Mouse (Mus musculus) megakaryocyte, embryonic 14.5 days (primary cell): ENCODE data around the gene Nqo1. TPM values are rescaled to one million over a fixed set of nuclear protein-coding genes. Genes with fewer than 3 reads are reported as not detected.

Experiments used
- H3K27me3 ChIP-seq: replicated peaks from 2 replicates; pipeline ENCODE3; 2012; ENCODE audit warnings: inconsistent platforms
- H3K36me3 ChIP-seq: replicated peaks from 2 replicates; pipeline ENCODE3; 2012; ENCODE audit warnings: low read length, inconsistent platforms, mixed read lengths
- H3K4me1 ChIP-seq: 2 replicates; pipeline ENCODE4 v1.6.1; 2012; ENCODE audit warnings: inconsistent platforms
- H3K4me3 ChIP-seq: replicated peaks from 2 replicates; pipeline ENCODE3; 2012; ENCODE audit warnings: moderate library complexity, mild to moderate bottlenecking, inconsistent platforms
- H3K9me3 ChIP-seq: 2 replicates; pipeline ENCODE4 v1.6.1; 2012; ENCODE audit warnings: inconsistent platforms
- FLI1 ChIP-seq: IDR thresholded peaks from 2 replicates; pipeline ENCODE4 v1.6.1; 2012; ENCODE audit warnings: low read length, inconsistent platforms, mixed read lengths
- GATA1 ChIP-seq: IDR thresholded peaks from 3 replicates; pipeline ENCODE4 v1.6.1; 2012; ENCODE audit warnings: mixed read lengths, low read length, inconsistent platforms, borderline replicate concordance
- polyA plus RNA-seq: library from polyadenylated mRNA; stranded (reverse); fragments of >175 nt; gene quantifications from 2 replicates; pipeline ENCODE4 v1.2.3, GENCODE M21; 2012; ENCODE audit warnings: low replicate concordance; ENCODE audit not compliant: insufficient read depth

Nqo1 gene
- polyA plus RNA-seq, 1 experiment = 0.43 TPM

GRCm38 (mm10) chr8:107387861-107388260, 15.1 kb downstream of the Nqo1 start:
- Histone ChIP-seq H3K27me3 (peaks cover 4% of the 10 kb centered on the region), H3K36me3 (peaks cover 26% of the 10 kb centered on the region), H3K4me1 (peaks cover 57% of the 10 kb centered on the region), H3K9me3 (no peaks in the 10 kb centered on the region), H3K4me3 (no peak overlapping the region)
- TF ChIP-seq FLI1 = no peak
- no peak for TF ChIP-seq GATA1

- Histone ChIP-seq H3K9me3 (0 out of 2 replicates have a peak, but pooled peaks cover 3% of the 10 kb centered on the region), H3K4me3 (no peak overlapping the region), H3K36me3 (peaks cover 19% of the 10 kb centered on the region), H3K27me3 (peaks cover 4% of the 10 kb centered on the region), H3K4me1 (peaks cover 55% of the 10 kb centered on the region)
- no peak for TF ChIP-seq GATA1
- no peak for TF ChIP-seq FLI1
These were observed 16.4 kb downstream of the Nqo1 start for GRCm38 (mm10) chr8:107386642-107387041.

- no peak overlapping the region for H3K4me3 ChIP-seq
- H3K27me3 ChIP-seq = peaks cover 4% of the 10 kb centered on the region
- H3K9me3 ChIP-seq = 0 out of 2 replicates have a peak, but pooled peaks cover 3% of the 10 kb centered on the region
- no peak; the same call in 2 of the 3 replicates for TF ChIP-seq GATA1
- no peak for TF ChIP-seq FLI1
- peaks cover 19% of the 10 kb centered on the region for H3K36me3 ChIP-seq
- peaks cover 53% of the 10 kb centered on the region for H3K4me1 ChIP-seq
These were observed 16.8 kb downstream of the Nqo1 start for GRCm38 (mm10) chr8:107386171-107386570.

- TF ChIP-seq GATA1 (no peak), FLI1 (no peak)
- Histone ChIP-seq H3K9me3 (0 out of 2 replicates have a peak, but pooled peaks cover 6% of the 10 kb centered on the region), H3K4me1 (peaks cover 42% of the 10 kb centered on the region), H3K36me3 (peaks cover 24% of the 10 kb centered on the region), H3K4me3 (no peak overlapping the region), H3K27me3 (peaks cover 4% of the 10 kb centered on the region)
These were observed 17.9 kb downstream of the Nqo1 start for GRCm38 (mm10) chr8:107385063-107385462.

GRCm38 (mm10) chr8:107384651-107385050, 18.4 kb downstream of the Nqo1 start:
- 0 out of 2 replicates have a peak, but pooled peaks cover 6% of the 10 kb centered on the region for H3K9me3 ChIP-seq
- H3K4me1 ChIP-seq = peaks cover 38% of the 10 kb centered on the region
- TF ChIP-seq FLI1 = no peak
- TF ChIP-seq GATA1 = no peak
- no peak overlapping the region for H3K4me3 ChIP-seq
- H3K36me3 ChIP-seq = peaks cover 24% of the 10 kb centered on the region
- peaks cover 4% of the 10 kb centered on the region for H3K27me3 ChIP-seq

- TF ChIP-seq FLI1 = no peak
- no peak for TF ChIP-seq GATA1
- Histone ChIP-seq H3K36me3 (peaks cover 28% of the 10 kb centered on the region), H3K9me3 (0 out of 2 replicates have a peak, but pooled peaks cover 6% of the 10 kb centered on the region)
These were observed 20.1 kb downstream of the Nqo1 start for GRCm38 (mm10) chr8:107382898-107383297.

GRCm38 (mm10) chr8:107381666-107382065, 21.3 kb downstream of the Nqo1 start:
- H3K4me1 ChIP-seq = peaks cover 26% of the 10 kb centered on the region
- TF ChIP-seq FLI1 (no peak), GATA1 (no peak)
- no peak overlapping the region for H3K4me3 ChIP-seq
- 0 out of 2 replicates have a peak, but pooled peaks cover 6% of the 10 kb centered on the region for H3K9me3 ChIP-seq
- H3K36me3 ChIP-seq = peaks cover 40% of the 10 kb centered on the region
- H3K27me3 ChIP-seq = peaks cover 4% of the 10 kb centered on the region

More at GRCm38 (mm10) chr8:107382898-107383297, 20.1 kb downstream of the Nqo1 start:
- Histone ChIP-seq H3K27me3 (peaks cover 4% of the 10 kb centered on the region), H3K4me3 (no peak overlapping the region), H3K4me1 (peaks cover 30% of the 10 kb centered on the region)

- H3K36me3 ChIP-seq = peaks cover 49% of the 10 kb centered on the region
- H3K4me1 ChIP-seq = peaks cover 17% of the 10 kb centered on the region
- TF ChIP-seq FLI1 = no peak
- TF ChIP-seq GATA1 = no peak
These were observed 22.3 kb downstream of the Nqo1 start for GRCm38 (mm10) chr8:107380734-107381133.

GRCm38 (mm10) chr8:107377346-107377745, 25.7 kb downstream of the Nqo1 start:
- no peak for TF ChIP-seq FLI1
- TF ChIP-seq GATA1 = no peak
- peaks cover 20% of the 10 kb centered on the region for H3K4me1 ChIP-seq
- peaks cover 71% of the 10 kb centered on the region for H3K36me3 ChIP-seq
- H3K4me3 ChIP-seq = no peak overlapping the region
- 0 out of 2 replicates have a peak, but pooled peaks cover 6% of the 10 kb centered on the region for H3K9me3 ChIP-seq
- H3K27me3 ChIP-seq = no peaks in the 10 kb centered on the region

More at GRCm38 (mm10) chr8:107380734-107381133, 22.3 kb downstream of the Nqo1 start:
- Histone ChIP-seq H3K9me3 (0 out of 2 replicates have a peak, but pooled peaks cover 6% of the 10 kb centered on the region), H3K27me3 (peaks cover 4% of the 10 kb centered on the region), H3K4me3 (no peak overlapping the region)

GRCm38 (mm10) chr8:107370311-107370710, 32.7 kb downstream of the Nqo1 start:
- Histone ChIP-seq H3K4me1 (peaks cover 20% of the 10 kb centered on the region), H3K27me3 (no peaks in the 10 kb centered on the region), H3K36me3 (peaks cover 88% of the 10 kb centered on the region), H3K9me3 (no peaks in the 10 kb centered on the region), H3K4me3 (no peak overlapping the region)
- no peak for TF ChIP-seq FLI1
- no peak for TF ChIP-seq GATA1

Other genes starting within 250 kb of the Nqo1 start
- gene Nfat5, start 109.7 kb downstream of the Nqo1 start, polyA plus RNA-seq = 0.41 and 0.71 TPM in 2 replicates
- 23.2 and 31.2 TPM in 2 replicates for gene Nob1, start 21.8 kb upstream of the Nqo1 start, polyA plus RNA-seq
- 32.4 and 80.9 TPM in 2 replicates for gene Wwp2, start 33.2 kb upstream of the Nqo1 start, polyA plus RNA-seq
- gene Psmd7, start 185.3 kb upstream of the Nqo1 start, polyA plus RNA-seq = 13.5 and 35.9 TPM in 2 replicates